Mouse (Mus musculus) kidney, adult 9 months (tissue): Measurements from ENCODE around the gene Srrm2.

ENCODE experiments used
- DNase-seq: peaks from one replicate; pipeline ENCODE4 v3.0.0; 2022

The Srrm2 gene

GRCm38 (mm10) chr17:23790269-23791078 is at the start of gene Srrm2:
Gene Srrm2 (plus strand): TSS chr17:23790532.
- peak; percentile 44 for DNase-seq

GRCm38 (mm10) chr17:23740598-23741021 is 49.7 kb upstream of the Srrm2 start, which contains the start of gene Paqr4:
Gene Paqr4 (minus strand): TSS chr17:23740867.
- DNase-seq = no peak

GRCm38 (mm10) chr17:23741359-23742209 is 48.7 kb upstream of the Srrm2 start:
- DNase-seq = no peak

GRCm38 (mm10) chr17:23742210-23742793 is 48.0 kb upstream of the Srrm2 start:
- no peak for DNase-seq

GRCm38 (mm10) chr17:23742941-23743340 is 47.4 kb upstream of the Srrm2 start:
- DNase-seq = no peak

GRCm38 (mm10) chr17:23744076-23744475 is 46.3 kb upstream of the Srrm2 start:
- no peak for DNase-seq

DNA sequence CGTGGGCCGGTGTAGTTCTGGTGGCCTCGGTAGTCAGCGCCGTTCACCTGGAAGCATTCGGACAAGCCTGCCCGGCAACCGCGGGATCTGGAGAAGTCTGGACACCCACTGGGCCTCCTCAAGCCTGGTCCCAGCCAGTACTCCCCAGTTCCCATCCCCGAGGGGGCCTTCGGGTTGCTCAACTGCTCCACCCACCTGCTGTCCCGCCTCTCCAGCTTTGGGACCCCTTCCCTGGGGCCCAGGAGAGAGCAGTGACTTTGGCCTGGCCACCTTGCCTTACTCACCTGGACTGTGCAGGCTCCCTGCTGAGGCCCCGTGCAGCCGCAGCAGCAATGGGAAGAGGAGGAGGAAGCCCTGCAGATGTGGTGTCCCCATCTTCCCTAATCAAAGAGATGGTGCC is 45.7 kb upstream of the Srrm2 start:
- no peak for DNase-seq

GRCm38 (mm10) chr17:23745301-23746251 is 44.8 kb upstream of the Srrm2 start, which contains the start of gene Kremen2:
Gene Kremen2 (minus strand): TSS chr17:23745833.
- no peak for DNase-seq

DNA sequence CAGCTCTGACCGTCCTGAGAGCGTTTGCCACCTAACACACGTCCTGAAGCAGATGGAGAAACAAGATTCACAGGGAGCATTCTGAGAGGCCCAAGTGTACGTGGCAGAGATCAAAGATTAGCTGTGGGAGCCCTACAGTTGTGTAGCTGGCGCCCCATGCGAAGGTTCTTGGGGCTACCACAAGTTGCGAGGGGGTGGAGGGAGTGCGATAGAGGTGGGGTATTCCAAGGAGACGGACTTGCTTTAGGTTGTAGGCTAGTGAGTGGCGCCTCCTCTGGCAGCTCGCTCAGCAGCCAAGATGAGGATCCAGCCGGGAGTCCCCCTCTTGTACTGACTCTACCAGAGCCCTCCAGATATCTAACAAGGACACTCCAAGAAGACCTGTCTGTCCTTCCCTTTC is 44.0 kb upstream of the Srrm2 start:
- DNase-seq = no peak

DNA sequence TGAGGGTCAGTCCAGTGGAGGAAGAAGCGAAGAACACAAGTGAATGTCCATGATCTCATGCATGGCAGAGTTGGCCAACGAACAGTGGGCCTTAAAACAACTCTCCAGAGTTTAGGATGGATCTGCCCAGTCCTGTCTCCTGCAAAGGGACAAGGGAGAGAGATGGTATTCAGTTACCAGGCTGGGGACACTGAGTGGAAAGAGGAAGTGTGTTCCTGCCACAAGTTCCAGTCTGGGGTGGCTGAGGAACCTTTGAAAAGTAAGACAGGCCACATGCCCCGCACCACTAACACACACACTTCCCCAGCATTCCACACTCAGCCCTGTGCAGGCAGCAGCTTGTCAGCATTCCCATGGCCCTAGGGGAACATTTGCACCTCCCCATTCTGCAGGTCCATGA is 43.6 kb upstream of the Srrm2 start:
- DNase-seq = no peak

GRCm38 (mm10) chr17:23747471-23747870 is 42.9 kb upstream of the Srrm2 start:
- no peak for DNase-seq

- DNase-seq = no peak
These were observed 42.3 kb upstream of the Srrm2 start for GRCm38 (mm10) chr17:23748026-23748425.

DNA sequence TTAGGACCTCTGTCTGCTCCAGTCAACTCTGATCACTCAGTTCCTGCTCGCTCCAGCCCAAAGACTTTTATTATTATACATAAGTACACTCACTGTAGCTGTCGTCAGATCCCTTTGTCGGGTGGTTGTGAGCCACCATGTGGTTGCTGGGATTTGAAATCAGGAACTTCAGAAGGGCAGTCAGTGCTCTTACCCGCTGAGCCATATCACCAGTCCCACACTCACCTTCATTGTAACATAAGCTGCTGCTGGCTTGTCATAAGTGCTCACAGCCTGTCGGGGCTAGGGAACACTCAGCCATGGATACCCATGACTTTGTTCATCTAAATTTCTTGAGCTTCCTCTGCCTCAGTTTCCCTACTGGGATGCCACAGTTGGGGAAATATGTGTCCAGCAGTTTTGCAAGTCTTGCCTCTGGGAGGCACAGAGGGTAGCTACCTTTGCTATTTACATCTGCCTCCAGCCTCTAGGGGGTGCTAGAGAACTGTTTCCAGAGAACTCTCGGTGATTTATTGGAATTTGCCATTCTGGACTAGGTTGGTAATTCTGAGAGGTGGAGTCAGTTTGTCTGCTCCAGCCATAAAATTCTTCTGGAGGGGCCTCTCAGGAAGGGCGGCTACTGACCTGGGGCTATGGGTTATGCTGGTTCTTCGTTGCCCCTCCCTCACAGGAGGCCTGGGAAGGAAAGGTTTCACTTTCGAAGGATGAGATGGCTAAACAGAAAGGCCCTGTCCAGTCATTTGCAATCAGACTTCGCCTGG is 41.5 kb upstream of the Srrm2 start:
- DNase-seq = peak; percentile 92

DNA sequence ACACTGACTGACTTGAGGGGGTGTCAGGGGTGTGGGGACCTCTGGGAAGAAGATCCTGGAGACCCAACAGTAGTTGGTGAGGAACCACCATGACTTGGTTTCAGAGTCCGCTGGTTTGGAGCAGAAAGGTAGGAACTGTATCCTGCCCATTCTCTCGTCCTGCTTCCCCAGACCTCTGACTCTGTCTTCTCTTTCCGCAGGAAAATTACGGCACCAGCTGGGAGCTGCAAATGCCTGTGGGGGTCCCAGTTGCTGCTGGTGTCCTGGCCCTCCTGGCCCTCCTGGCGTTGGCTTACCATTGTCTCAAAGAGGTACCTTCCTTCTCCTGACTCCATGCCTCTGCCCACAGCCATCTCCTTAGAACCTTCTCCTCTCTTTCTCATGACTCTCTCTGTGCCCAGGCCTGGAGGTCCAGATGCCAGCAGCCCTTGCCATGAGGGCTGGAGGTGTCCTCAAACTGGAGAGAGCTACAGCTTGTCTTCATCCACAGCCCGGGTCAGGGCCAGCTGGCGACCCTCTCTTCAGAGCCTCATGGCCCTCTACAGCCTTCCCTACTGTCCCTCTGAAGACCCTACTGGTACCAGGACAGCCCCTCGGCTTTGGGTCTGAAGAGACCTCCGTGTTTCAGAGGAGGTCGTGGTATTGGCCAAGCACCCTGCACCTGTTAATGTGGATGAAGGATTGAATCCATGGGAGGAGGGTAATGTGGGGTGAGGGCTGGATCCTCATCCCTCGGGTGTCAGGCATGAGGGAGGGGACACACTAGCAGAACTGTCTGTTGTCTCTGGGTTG is 40.7 kb upstream of the Srrm2 start:
- DNase-seq = no peak

GRCm38 (mm10) chr17:23755689-23756088 is 34.6 kb upstream of the Srrm2 start:
- DNase-seq = peak; percentile 42

- no peak for DNase-seq
These were observed 32.8 kb upstream of the Srrm2 start for GRCm38 (mm10) chr17:23757581-23757980.

DNA sequence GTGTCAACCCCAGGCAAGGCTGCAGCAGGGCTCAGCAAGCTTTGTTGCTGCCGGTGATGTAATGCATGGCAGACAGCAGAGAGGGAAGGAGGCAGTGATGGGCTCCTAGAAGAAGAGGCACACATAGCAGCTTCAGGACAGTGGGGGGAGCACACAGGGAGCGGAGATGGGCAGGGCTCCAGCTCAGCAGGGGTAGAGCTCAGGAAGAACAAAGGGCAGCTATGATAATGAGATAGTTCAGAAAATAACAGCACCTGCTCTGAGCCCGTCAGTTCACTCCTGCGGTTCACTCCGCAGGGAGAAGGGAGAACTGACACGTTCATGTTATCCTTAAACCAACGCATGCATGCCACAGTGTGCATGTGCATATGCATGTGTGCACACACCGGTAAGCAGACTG is 31.5 kb upstream of the Srrm2 start:
- peak; percentile 42 for DNase-seq

GRCm38 (mm10) chr17:23760231-23760630 is 30.1 kb upstream of the Srrm2 start:
- DNase-seq = no peak

GRCm38 (mm10) chr17:23761155-23761554 is 29.2 kb upstream of the Srrm2 start:
- no peak for DNase-seq

- DNase-seq = no peak
These were observed 27.4 kb upstream of the Srrm2 start for GRCm38 (mm10) chr17:23762976-23763375.

GRCm38 (mm10) chr17:23770493-23770892 is 19.8 kb upstream of the Srrm2 start:
- no peak for DNase-seq
